29 mouse cellular contexts compared by ENCODE assay signal in the genomic region with DNA sequence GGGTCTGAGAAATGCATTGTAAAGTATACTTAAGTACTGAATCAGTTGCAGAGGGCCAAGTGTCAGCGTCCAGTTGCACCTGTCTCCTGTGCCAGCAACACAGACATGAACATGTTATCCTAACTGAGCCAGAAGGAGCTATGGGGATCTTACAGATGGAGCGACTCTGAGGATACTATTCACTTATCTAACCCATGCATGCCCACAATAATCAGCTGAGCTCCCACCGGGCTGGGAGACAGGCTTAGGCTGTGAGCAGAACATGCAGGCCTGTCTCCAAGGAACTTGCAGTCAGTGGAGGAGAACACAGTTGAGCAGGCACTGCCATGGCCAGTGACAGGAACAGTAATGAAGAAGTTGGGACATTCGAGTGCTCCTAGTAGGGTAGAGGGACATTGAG. TPM values are rescaled to one million over a fixed set of nuclear protein-coding genes. Genes with fewer than 3 reads are reported as not detected.
DNase-seq lines count a peak whose midpoint lies in the region; ATAC-seq lines count a peak whose summit lies in the region.
"Had no signal": no experiment of that assay in that cellular context is flagged by ENCODE, and none has a peak within 500 bp of the region (broad histone marks: within the 10 kb centered on the region; RNA-seq: fewer than 3 reads in every experiment).

No protein-coding gene starts in this region.

- ATAC-seq in heart, embryonic 11.5 days (replicated peaks; ENCODE audit: insufficient number of reproducible peaks, low FRiP score, low TSS enrichment) = no peak
- ATAC-seq in heart, embryonic 12.5 days (ENCODE audit: insufficient number of reproducible peaks, low FRiP score) = no peak
- ATAC-seq in hindbrain, embryonic 16.5 days = no peak
- 0 out of 2 replicates have a peak, but pooled peaks have one; percentile 16 for ATAC-seq in megakaryocyte-erythroid progenitor cell, adult 5-6 weeks (replicated peaks; ENCODE audit: low FRiP score, low TSS enrichment, poor library complexity, severe bottlenecking)
- ATAC-seq: forebrain, embryonic 14.5 days; forebrain, postnatal 0 days; intestine, embryonic 15.5 days; Patski had no signal

- 0 out of 2 replicates have a peak overlapping the region, but pooled peaks have one; percentile 16 for H3K9ac ChIP-seq in heart, embryonic 11.5 days (ENCODE audit: low read depth, low read length)
- no peak overlapping the region for H3K9ac ChIP-seq in heart, embryonic 12.5 days
- H3K9ac ChIP-seq in hindbrain, embryonic 16.5 days (ENCODE audit: low read depth, low read length) = no peak overlapping the region
- H3K9ac ChIP-seq: embryonic facial prominence, embryonic 12.5 days; embryonic facial prominence, embryonic 15.5 days; forebrain, postnatal 0 days; hindbrain, embryonic 12.5 days; hindbrain, embryonic 15.5 days; intestine, embryonic 15.5 days had no signal

- DNase-seq in hindbrain, embryonic 10.5 days (ENCODE audit: low spot score) = no peak
- peak; percentile 39 for DNase-seq in adipocyte (ENCODE audit: low spot score)
- no peak for DNase-seq in urinary bladder, postnatal 4 days (ENCODE audit: low spot score in 2 of 2)
- DNase-seq: adrenal gland, adult 2 months; adrenal gland, postnatal 14 days; B cell, adult 2 months; cerebellum, adult 11 months; cerebellum, adult 2 months; cerebellum, adult 9-11 months; cerebellum, postnatal 25 days; forebrain, postnatal 0 days; gastrocnemius, adult 2 months; gastrocnemius, postnatal 14 days; heart, adult 11 months; heart, postnatal 4 days had no signal

- no peaks in the 10 kb centered on the region for H3K27me3 ChIP-seq in heart, embryonic 11.5 days (ENCODE audit: control insufficient read depth, insufficient read depth, low read length)
- no peaks in the 10 kb centered on the region for H3K27me3 ChIP-seq in heart, embryonic 12.5 days (replicated peaks)
- H3K27me3 ChIP-seq in hindbrain, embryonic 10.5 days (ENCODE audit: insufficient read depth, poor library complexity, severe bottlenecking) = no peaks in the 10 kb centered on the region
- H3K27me3 ChIP-seq in hindbrain, embryonic 16.5 days (replicated peaks; ENCODE audit: control insufficient read depth, insufficient read depth, low read length) = no peaks in the 10 kb centered on the region
- H3K27me3 ChIP-seq: CH12.LX; embryonic facial prominence, embryonic 12.5 days; embryonic facial prominence, embryonic 15.5 days; hindbrain, embryonic 12.5 days; hindbrain, embryonic 15.5 days; intestine, embryonic 15.5 days; Patski had no signal

- peaks cover 84% of the 10 kb centered on the region for H3K4me1 ChIP-seq in heart, embryonic 11.5 days (ENCODE audit: control insufficient read depth, insufficient read depth, low read length)
- H3K4me1 ChIP-seq in heart, embryonic 12.5 days (replicated peaks) = peaks cover 95% of the 10 kb centered on the region
- H3K4me1 ChIP-seq in hindbrain, embryonic 10.5 days (replicated peaks) = peaks cover 72% of the 10 kb centered on the region
- H3K4me1 ChIP-seq in hindbrain, embryonic 16.5 days (ENCODE audit: control insufficient read depth, insufficient read depth, low read depth, low read length) = peaks cover 31% of the 10 kb centered on the region

- no peaks in the 10 kb centered on the region for H3K9me3 ChIP-seq in heart, embryonic 11.5 days (replicated peaks; ENCODE audit: control insufficient read depth, low read length)
- no peaks in the 10 kb centered on the region for H3K9me3 ChIP-seq in heart, embryonic 12.5 days (replicated peaks)
- no peaks in the 10 kb centered on the region for H3K9me3 ChIP-seq in hindbrain, embryonic 10.5 days
- no peaks in the 10 kb centered on the region for H3K9me3 ChIP-seq in hindbrain, embryonic 16.5 days (ENCODE audit: control insufficient read depth, low read length)
- H3K9me3 ChIP-seq: embryonic facial prominence, embryonic 12.5 days; embryonic facial prominence, embryonic 15.5 days; hindbrain, embryonic 12.5 days; hindbrain, embryonic 15.5 days; intestine, embryonic 15.5 days had no signal

- no peak overlapping the region for H3K27ac ChIP-seq in heart, embryonic 11.5 days (ENCODE audit: low read depth, low read length)
- H3K27ac ChIP-seq in heart, embryonic 12.5 days (ENCODE audit: poor library complexity, severe bottlenecking) = no peak overlapping the region
- 0 out of 2 replicates have a peak overlapping the region, but pooled peaks have one; percentile 16 for H3K27ac ChIP-seq in hindbrain, embryonic 10.5 days
- H3K27ac ChIP-seq in hindbrain, embryonic 16.5 days (ENCODE audit: low read depth, low read length) = no peak overlapping the region
- H3K27ac ChIP-seq: gastrocnemius, adult 2 months; hindbrain, embryonic 12.5 days; hindbrain, embryonic 15.5 days; intestine, embryonic 15.5 days had no signal

- H3K36me3 ChIP-seq in heart, embryonic 11.5 days (ENCODE audit: control insufficient read depth, insufficient read depth, low read length) = no peaks in the 10 kb centered on the region; the same call in 1 of the 2 replicates
- no peaks in the 10 kb centered on the region for H3K36me3 ChIP-seq in heart, embryonic 12.5 days
- H3K36me3 ChIP-seq in hindbrain, embryonic 10.5 days = no peaks in the 10 kb centered on the region
- H3K36me3 ChIP-seq in hindbrain, embryonic 16.5 days (ENCODE audit: control insufficient read depth, insufficient read depth, low read length) = no peaks in the 10 kb centered on the region
- H3K36me3 ChIP-seq: embryonic facial prominence, embryonic 12.5 days; embryonic facial prominence, embryonic 15.5 days; G1E; hindbrain, embryonic 12.5 days; hindbrain, embryonic 15.5 days; intestine, embryonic 15.5 days had no signal

- H3K4me3 ChIP-seq in heart, embryonic 11.5 days (ENCODE audit: low read depth, low read length) = no peak overlapping the region
- no peak overlapping the region for H3K4me3 ChIP-seq in heart, embryonic 12.5 days
- no peak overlapping the region for H3K4me3 ChIP-seq in hindbrain, embryonic 10.5 days
- no peak overlapping the region for H3K4me3 ChIP-seq in hindbrain, embryonic 16.5 days (ENCODE audit: low read length)
- H3K4me3 ChIP-seq: embryonic facial prominence, embryonic 12.5 days; embryonic facial prominence, embryonic 15.5 days; gastrocnemius, adult 2 months; hindbrain, embryonic 12.5 days; hindbrain, embryonic 15.5 days; intestine, embryonic 15.5 days had no signal

- 52% methylated on average over 4 of the region's 4 CpGs for WGBS in heart, embryonic 11.5 days (ENCODE audit: insufficient replicate concordance)
- 59% methylated on average over 4 of the region's 4 CpGs for WGBS in heart, embryonic 12.5 days
- WGBS in hindbrain, embryonic 10.5 days = 80% methylated on average over 4 of the region's 4 CpGs
- 81% methylated on average over 4 of the region's 4 CpGs for WGBS in hindbrain, embryonic 16.5 days

- H3K4me2 ChIP-seq in heart, embryonic 11.5 days = no peak overlapping the region
- no peak overlapping the region for H3K4me2 ChIP-seq in heart, embryonic 12.5 days
- H3K4me2 ChIP-seq in hindbrain, embryonic 16.5 days (ENCODE audit: low read length) = no peak overlapping the region
- H3K4me2 ChIP-seq: embryonic facial prominence, embryonic 12.5 days; hindbrain, embryonic 12.5 days; hindbrain, embryonic 15.5 days; intestine, embryonic 15.5 days had no signal

RNA-seq across cellular contexts. Expression of a gene that starts 42.7 kb away (rescaled TPM):
- polyA plus RNA-seq in heart, embryonic 11.5 days (2014; fragmentation: Nextera tagmentation; extraction: Ambion mirVana) = 23.2 and 35.5 TPM in 2 replicates
- 33.9 and 36.4 TPM in 2 replicates for polyA plus RNA-seq in heart, embryonic 12.5 days (2016; fragmentation: Nextera tagmentation; extraction: Ambion mirVana)
- polyA plus RNA-seq in hindbrain, embryonic 10.5 days (2016; fragmentation: Nextera tagmentation; extraction: Ambion mirVana) = 17.8 and 20.6 TPM in 2 replicates
- polyA plus RNA-seq in hindbrain, embryonic 16.5 days (2015; fragmentation: Nextera tagmentation; extraction: Ambion mirVana) = 12.1 and 12.2 TPM in 2 replicates
- not detected in 2 replicates for total RNA-seq in megakaryocyte-erythroid progenitor cell, adult 5-6 weeks (2014; fragmentation: Nextera tagmentation)
- total RNA-seq in megakaryocyte-erythroid progenitor cell, adult 5-6 weeks (2017) = 2.5 TPM in 1 of 2 replicates, not detected in the other
- total RNA-seq: CH12.LX; common myeloid progenitor, adult 5-6 weeks had no signal
- polyA plus RNA-seq: G1E had no signal
